Mouse (Mus musculus): Measurements from ENCODE around the gene Prss45.
"Not testable (repeated sequence)": the region's sequence is repeated elsewhere in the genome, so short reads cannot be mapped to it uniquely, and the experiment has no call there.

The Prss45 gene

GRCm38 (mm10) chr9:110834411-110834810 lies at the start of gene Prss45:
Gene Prss45 (plus strand): TSS chr9:110834588.
- no peak for DNase-seq (ENCODE audit: low spot score)

- no peak for DNase-seq (ENCODE audit: low spot score)
Observed at GRCm38 (mm10) chr9:110788169-110788568, 46.2 kb upstream of the Prss45 start.

- DNase-seq (ENCODE audit: low spot score) = no peak
Observed at GRCm38 (mm10) chr9:110790462-110790861, 43.9 kb upstream of the Prss45 start.

GRCm38 (mm10) chr9:110797013-110797412 lies 37.4 kb upstream of the Prss45 start:
- DNase-seq (ENCODE audit: low spot score) = no peak

GRCm38 (mm10) chr9:110797866-110798265 lies 36.5 kb upstream of the Prss45 start, which contains the start of gene Prss42:
Gene Prss42 (plus strand): TSS chr9:110798166.
- no peak for DNase-seq (ENCODE audit: low spot score)

GRCm38 (mm10) chr9:110800834-110801479 lies 33.4 kb upstream of the Prss45 start:
- no peak for DNase-seq (ENCODE audit: low spot score)

GRCm38 (mm10) chr9:110803294-110803693 lies 31.1 kb upstream of the Prss45 start:
- DNase-seq (ENCODE audit: low spot score) = no peak

GRCm38 (mm10) chr9:110810051-110810450 lies 24.3 kb upstream of the Prss45 start:
- DNase-seq (ENCODE audit: low spot score) = no peak

- no peak for DNase-seq (ENCODE audit: low spot score)
Observed at GRCm38 (mm10) chr9:110813789-110814188, 20.6 kb upstream of the Prss45 start, which contains the start of gene Prss44. Gene Prss44 (plus strand): TSS chr9:110813994.

- not testable (repeated sequence) for DNase-seq (ENCODE audit: low spot score)
Observed at GRCm38 (mm10) chr9:110820546-110820945, 13.8 kb upstream of the Prss45 start.

- DNase-seq (ENCODE audit: low spot score) = no peak
Observed at GRCm38 (mm10) chr9:110821436-110821835, 13.0 kb upstream of the Prss45 start.

GRCm38 (mm10) chr9:110825426-110825825 lies 9.0 kb upstream of the Prss45 start:
- DNase-seq (ENCODE audit: low spot score) = no peak

- DNase-seq (ENCODE audit: low spot score) = no peak
Observed at GRCm38 (mm10) chr9:110825832-110826231, 8.6 kb upstream of the Prss45 start.

- no peak for DNase-seq (ENCODE audit: low spot score)
Observed at GRCm38 (mm10) chr9:110826390-110826789, 8.0 kb upstream of the Prss45 start, which contains the start of gene Prss43. Gene Prss43 (plus strand): TSS chr9:110826690.

GRCm38 (mm10) chr9:110833021-110833420 lies 1.4 kb upstream of the Prss45 start:
- no peak for DNase-seq (ENCODE audit: low spot score)

GRCm38 (mm10) chr9:110834961-110835360 lies 573 bp downstream of the Prss45 start:
- no peak for DNase-seq (ENCODE audit: low spot score)

- peak; percentile 39 for DNase-seq (ENCODE audit: low spot score)
Observed at GRCm38 (mm10) chr9:110836112-110836511, 1.7 kb downstream of the Prss45 start.

GRCm38 (mm10) chr9:110840905-110841304 lies 6.5 kb downstream of the Prss45 start:
- no peak for DNase-seq (ENCODE audit: low spot score)

GRCm38 (mm10) chr9:110841438-110841837 lies 7.0 kb downstream of the Prss45 start:
- no peak for DNase-seq (ENCODE audit: low spot score)

GRCm38 (mm10) chr9:110844206-110844605 lies 9.8 kb downstream of the Prss45 start, which contains the start of gene Prss46:
Gene Prss46 (plus strand): TSS chr9:110844506.
- DNase-seq (ENCODE audit: low spot score) = no peak

- no peak for DNase-seq (ENCODE audit: low spot score)
Observed at GRCm38 (mm10) chr9:110849162-110849561, 14.8 kb downstream of the Prss45 start.

- DNase-seq (ENCODE audit: low spot score) = no peak
Observed at GRCm38 (mm10) chr9:110855903-110856302, 21.5 kb downstream of the Prss45 start.

GRCm38 (mm10) chr9:110856920-110857319 lies 22.5 kb downstream of the Prss45 start:
- no peak for DNase-seq (ENCODE audit: low spot score)
